Mouse (Mus musculus): ENCODE results near the gene Pgrmc1.
A peak's percentile ranks its signal among the peaks of the same experiment; 100 is the strongest.
"Not testable (repeated sequence)": the region's sequence is repeated elsewhere in the genome, so short reads cannot be mapped to it uniquely, and the experiment has no call there.

Pgrmc1 gene

DNA sequence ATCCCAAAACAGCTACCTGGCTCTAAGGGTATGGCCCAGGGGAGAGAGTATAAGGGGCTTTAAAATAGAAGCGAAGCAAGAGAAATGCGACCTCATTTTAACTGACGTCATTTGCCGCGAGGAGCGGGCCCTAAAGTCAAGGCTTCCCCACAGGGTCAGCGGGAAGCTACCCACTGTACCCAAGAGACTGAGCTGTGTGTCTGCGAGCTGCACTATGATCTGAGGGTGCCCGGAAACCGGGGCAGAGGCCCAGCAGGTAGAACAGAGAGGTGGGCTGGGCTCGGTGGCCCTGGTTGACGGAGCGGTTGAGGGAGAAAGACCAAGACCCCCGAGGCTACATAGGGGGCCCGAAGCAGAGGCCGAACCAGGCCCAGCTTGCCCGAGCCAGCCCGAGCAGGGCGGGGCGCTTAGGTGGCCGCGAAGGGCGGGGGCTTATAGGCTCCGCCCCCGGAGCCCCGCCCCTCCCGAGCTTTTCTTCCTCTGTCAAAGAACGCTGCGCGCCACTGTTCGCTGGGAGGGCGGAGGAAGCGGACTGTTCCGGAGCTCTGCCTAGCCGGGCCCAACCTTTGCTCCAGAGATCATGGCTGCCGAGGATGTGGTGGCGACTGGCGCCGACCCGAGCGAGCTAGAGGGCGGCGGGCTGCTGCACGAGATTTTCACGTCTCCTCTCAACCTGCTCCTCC lies at the start of gene Pgrmc1:
Gene Pgrmc1, plus strand, starts transcription at position 500 of the 683 bp plus-strand sequence.
- peak; percentile 50 for DNase-seq (ENCODE audit: low read depth, low spot score)

GRCm38 (mm10) chrX:36548798-36549197 lies 49.2 kb upstream of the Pgrmc1 start:
- DNase-seq (ENCODE audit: low read depth, low spot score), result no peak

DNA sequence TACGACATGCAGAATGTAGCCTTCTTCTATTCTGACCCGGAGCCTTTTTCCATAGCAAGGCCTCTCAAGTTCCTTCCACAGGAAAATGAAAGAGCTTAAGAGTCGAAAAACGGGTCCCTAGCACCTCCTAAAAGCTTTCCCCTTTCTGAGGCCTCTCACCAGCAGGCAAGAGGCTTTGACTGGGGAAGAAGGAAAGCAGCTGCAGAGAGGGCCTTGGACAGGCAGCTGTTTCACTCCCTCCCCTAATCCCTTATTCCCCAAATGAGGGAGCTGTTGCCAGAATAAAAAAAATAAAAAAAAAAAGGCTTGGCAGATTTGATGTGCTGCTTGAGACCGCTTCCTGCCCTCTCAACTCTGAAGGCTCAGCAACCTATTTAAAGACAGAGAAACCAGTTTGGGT lies 47.1 kb upstream of the Pgrmc1 start:
- no peak for DNase-seq (ENCODE audit: low read depth, low spot score)

DNA sequence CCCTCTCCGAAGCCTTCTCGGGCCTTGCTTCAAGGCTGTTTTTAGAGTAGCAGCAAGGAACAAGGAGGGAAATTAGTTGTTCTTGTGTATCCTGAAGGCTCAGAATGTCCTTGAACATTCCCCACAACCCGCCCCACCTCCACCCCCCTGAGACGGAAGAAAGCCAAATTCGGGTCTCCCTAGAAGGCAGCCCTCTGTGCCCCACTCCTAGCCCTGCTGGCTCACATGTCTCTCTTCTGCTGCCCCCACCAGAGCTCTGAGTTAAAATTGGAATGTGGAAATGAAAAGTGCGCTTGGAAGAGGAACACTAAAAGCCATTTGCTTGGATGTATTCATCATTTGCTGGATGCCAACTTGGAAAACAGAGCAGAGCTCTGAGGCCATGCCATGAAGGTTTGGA lies 46.7 kb upstream of the Pgrmc1 start:
- no peak for DNase-seq (ENCODE audit: low read depth, low spot score)

GRCm38 (mm10) chrX:36552055-36552587 lies 45.9 kb upstream of the Pgrmc1 start:
- no peak for DNase-seq (ENCODE audit: low read depth, low spot score)

- DNase-seq (ENCODE audit: low read depth, low spot score), result no peak
Observed at GRCm38 (mm10) chrX:36552715-36553114, 45.3 kb upstream of the Pgrmc1 start.

GRCm38 (mm10) chrX:36555196-36555595 lies 42.8 kb upstream of the Pgrmc1 start:
- not testable (repeated sequence) for DNase-seq (ENCODE audit: low read depth, low spot score)

- no peak for DNase-seq (ENCODE audit: low read depth, low spot score)
Observed at GRCm38 (mm10) chrX:36560170-36560569, 37.8 kb upstream of the Pgrmc1 start.

DNA sequence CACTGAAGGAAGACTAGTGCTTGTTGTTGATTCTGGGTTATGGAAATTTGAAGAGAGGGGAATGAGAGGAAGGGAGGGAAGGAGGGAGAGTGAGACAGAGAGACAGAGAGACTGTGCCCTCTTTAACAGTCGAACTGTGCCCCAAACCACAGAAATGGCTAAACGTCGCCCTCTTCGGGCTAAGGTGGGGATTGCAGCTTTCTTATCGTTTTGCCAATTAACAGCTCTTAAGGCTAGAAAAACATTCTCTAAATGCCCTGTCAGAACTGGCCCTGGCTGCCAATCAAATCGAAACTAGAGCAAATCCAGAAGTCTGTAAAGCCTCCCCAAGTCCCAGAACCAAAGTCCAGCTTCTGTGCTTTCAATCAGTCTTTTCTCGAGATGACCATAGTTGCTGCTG lies 36.4 kb upstream of the Pgrmc1 start:
- no peak for DNase-seq (ENCODE audit: low read depth, low spot score)

- DNase-seq (ENCODE audit: low read depth, low spot score), result no peak
Observed at GRCm38 (mm10) chrX:36562079-36562478, 35.9 kb upstream of the Pgrmc1 start.

GRCm38 (mm10) chrX:36586629-36587303 lies 11.2 kb upstream of the Pgrmc1 start:
- DNase-seq (ENCODE audit: low read depth, low spot score), result no peak

DNA sequence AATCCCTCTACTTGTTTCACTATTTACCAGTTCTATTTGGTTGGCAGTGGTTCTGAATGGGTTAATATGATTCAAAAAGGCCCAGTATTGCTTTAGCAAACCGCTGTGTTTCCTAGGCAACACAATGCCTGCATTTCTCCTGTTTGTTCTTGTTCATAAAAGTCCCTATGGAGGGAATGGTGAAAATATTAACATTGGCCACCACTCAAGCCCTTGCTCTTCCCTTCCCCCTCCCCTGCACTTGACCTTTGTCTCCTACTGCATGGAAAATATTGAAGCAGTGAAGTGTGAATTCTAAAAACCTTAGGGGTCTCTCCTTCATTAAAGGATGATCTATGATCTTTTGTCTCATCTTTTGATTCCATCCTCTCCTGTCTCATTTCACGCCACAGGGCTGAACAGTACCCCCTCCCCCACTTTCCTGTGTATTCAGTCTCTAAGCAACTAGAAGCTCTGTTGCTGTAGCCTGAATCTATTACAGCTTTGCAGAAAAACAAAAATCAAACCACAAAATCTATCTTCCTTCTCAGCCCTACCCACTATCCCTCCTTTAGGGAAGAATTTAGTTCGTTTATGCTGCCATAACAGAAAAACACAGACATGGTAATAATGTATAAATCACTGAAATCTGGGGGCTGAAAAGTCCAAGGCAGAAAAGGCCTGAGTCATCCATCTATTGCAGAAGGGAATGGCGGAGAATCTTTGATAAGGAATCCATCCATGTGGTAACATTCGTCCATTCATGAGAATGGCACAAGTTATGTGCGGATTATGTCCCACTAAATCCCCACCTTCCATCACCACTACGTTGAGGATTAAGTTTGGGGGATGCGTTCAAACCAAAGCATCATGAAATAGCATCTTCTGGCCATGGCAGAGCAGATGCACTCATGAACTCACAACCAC lies 10.4 kb upstream of the Pgrmc1 start:
- DNase-seq (ENCODE audit: low read depth, low spot score), result peak; percentile 21

GRCm38 (mm10) chrX:36590266-36590665 lies 7.7 kb upstream of the Pgrmc1 start:
- DNase-seq (ENCODE audit: low read depth, low spot score), result no peak

- no peak for DNase-seq (ENCODE audit: low read depth, low spot score)
Observed at GRCm38 (mm10) chrX:36591120-36591519, 6.9 kb upstream of the Pgrmc1 start.

DNA sequence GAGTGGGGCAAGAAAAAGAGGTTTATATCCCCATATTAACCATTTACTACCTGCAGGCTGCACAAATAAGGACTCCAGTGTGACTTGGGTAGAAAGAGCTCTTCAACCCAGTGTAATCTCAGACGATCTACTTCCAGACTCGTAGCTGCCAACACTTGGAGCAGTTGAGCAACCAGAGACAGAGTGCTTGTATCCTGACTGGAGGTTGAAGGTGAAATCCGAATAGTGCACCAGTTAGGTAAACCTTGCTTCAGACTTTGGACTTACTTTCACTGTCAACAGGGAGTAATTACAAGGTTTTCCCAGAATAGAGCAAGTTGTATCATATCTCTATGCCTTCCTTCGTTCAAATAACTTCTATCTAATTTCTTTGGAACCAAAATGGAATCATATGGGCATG lies 6.5 kb upstream of the Pgrmc1 start:
- DNase-seq (ENCODE audit: low read depth, low spot score), result no peak

- no peak for DNase-seq (ENCODE audit: low read depth, low spot score)
Observed at GRCm38 (mm10) chrX:36595247-36595646, 2.8 kb upstream of the Pgrmc1 start.

DNA sequence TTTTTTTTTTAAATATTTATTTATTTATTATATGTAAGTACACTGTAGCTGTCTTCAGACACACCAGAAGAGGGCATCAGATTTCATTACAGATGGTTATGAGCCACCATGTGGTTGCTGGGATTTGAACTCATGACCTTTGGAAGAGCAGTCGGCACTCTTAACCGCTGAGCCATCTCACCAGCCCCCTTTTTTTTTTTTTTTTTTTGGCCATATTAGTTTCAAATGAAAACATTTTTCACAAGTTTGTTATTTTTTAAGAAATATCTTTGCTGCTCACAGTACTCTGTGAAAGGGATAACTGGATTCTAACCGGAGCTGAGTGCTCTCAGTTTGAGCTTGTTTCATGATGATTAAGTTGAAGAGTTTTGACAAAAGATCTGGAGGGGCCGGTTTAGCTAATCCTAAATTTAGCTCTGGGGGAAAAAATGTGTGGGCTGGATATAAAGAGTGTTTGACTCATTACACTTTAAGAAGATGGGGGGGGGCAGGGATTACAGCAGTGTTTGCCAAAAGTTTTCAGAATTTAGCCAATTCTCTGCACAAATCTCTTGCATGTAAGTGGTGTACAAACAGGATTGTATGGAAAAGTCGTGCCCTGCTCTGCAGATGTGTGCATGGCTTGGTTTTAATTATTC lies 1.4 kb upstream of the Pgrmc1 start:
- not testable (repeated sequence) for DNase-seq (ENCODE audit: low read depth, low spot score)

DNA sequence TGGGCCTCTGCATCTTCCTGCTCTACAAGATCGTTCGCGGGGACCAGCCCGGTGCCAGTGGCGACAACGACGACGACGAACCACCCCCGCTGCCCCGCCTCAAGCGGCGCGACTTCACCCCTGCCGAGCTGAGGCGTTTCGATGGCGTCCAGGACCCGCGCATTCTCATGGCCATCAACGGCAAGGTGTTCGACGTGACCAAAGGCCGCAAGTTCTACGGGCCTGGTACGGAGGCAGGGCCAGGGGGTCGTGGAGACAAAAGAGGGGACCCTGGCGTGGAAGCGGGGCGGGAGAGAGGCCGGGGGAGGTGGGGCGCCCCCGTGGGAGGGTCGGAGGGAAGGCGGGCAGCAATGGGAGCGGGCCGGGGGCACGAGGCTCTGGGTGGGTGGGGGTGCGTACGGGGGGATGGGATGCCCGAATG lies 394 bp downstream of the Pgrmc1 start:
- DNase-seq (ENCODE audit: low read depth, low spot score), result no peak

- DNase-seq (ENCODE audit: low read depth, low spot score), result no peak
Observed at GRCm38 (mm10) chrX:36598861-36599344, 897 bp downstream of the Pgrmc1 start.

GRCm38 (mm10) chrX:36599656-36600055 lies 1.6 kb downstream of the Pgrmc1 start:
- no peak for DNase-seq (ENCODE audit: low read depth, low spot score)

GRCm38 (mm10) chrX:36600066-36600465 lies 2.1 kb downstream of the Pgrmc1 start:
- no peak for DNase-seq (ENCODE audit: low read depth, low spot score)
